Mouse (Mus musculus): ENCODE results near the gene Pde6h. TPM values are rescaled to one million over a fixed set of nuclear protein-coding genes. Genes with fewer than 3 reads are reported as not detected.
A peak's percentile ranks its signal among the peaks of the same experiment; 100 is the strongest.

Pde6h gene
- polyA plus RNA-seq, 1 experiment from 2014 or later: not detected

GRCm38 (mm10) chr6:136999707-137000446 lies 76.2 kb downstream of the Pde6h start:
- no peak overlapping the region for H3K4me3 ChIP-seq (ENCODE audit: low read depth, low read length)
- WGBS: 86% methylated on average over 15 of the region's 15 CpGs
- no peaks in the 10 kb centered on the region for H3K9me3 ChIP-seq (ENCODE audit: control insufficient read depth, low read length)
- H3K36me3 ChIP-seq (ENCODE audit: control insufficient read depth, insufficient read depth, low read length): no peaks in the 10 kb centered on the region
- no peaks in the 10 kb centered on the region for H3K27me3 ChIP-seq (replicated peaks; ENCODE audit: control insufficient read depth, insufficient read depth, low read length)
- DNase-seq (ENCODE audit: low spot score) (no peak), ATAC-seq (ENCODE audit: low read depth) (no peak)
- H3K4me1 ChIP-seq (ENCODE audit: control insufficient read depth, insufficient read depth, low read length): no peaks in the 10 kb centered on the region
- H3K27ac ChIP-seq (replicated peaks; ENCODE audit: low read depth, low read length): no peak overlapping the region
- H3K4me2 ChIP-seq (ENCODE audit: low read depth, low read length): no peak overlapping the region
- no peak overlapping the region for H3K9ac ChIP-seq (ENCODE audit: low read depth, low read length)

GRCm38 (mm10) chr6:137000706-137001105 lies 77.1 kb downstream of the Pde6h start:
- H3K4me2 ChIP-seq (ENCODE audit: low read depth, low read length): no peak overlapping the region
- no peaks in the 10 kb centered on the region for H3K36me3 ChIP-seq (ENCODE audit: control insufficient read depth, insufficient read depth, low read length)
- no peak overlapping the region for H3K27ac ChIP-seq (replicated peaks; ENCODE audit: low read depth, low read length)
- no peak for ATAC-seq (ENCODE audit: low read depth)
- no peaks in the 10 kb centered on the region for H3K27me3 ChIP-seq (replicated peaks; ENCODE audit: control insufficient read depth, insufficient read depth, low read length)
- 76% methylated on average over 10 of the region's 10 CpGs for WGBS
- H3K9ac ChIP-seq (ENCODE audit: low read depth, low read length): no peak overlapping the region
- no peaks in the 10 kb centered on the region for H3K4me1 ChIP-seq (ENCODE audit: control insufficient read depth, insufficient read depth, low read length)
- no peaks in the 10 kb centered on the region for H3K9me3 ChIP-seq (ENCODE audit: control insufficient read depth, low read length)
- no peak overlapping the region for H3K4me3 ChIP-seq (ENCODE audit: low read depth, low read length)
- DNase-seq (ENCODE audit: low spot score): no peak

GRCm38 (mm10) chr6:137001267-137002168 lies 77.9 kb downstream of the Pde6h start:
- Histone ChIP-seq H3K9me3 (ENCODE audit: control insufficient read depth, low read length) (no peaks in the 10 kb centered on the region), H3K36me3 (ENCODE audit: control insufficient read depth, insufficient read depth, low read length) (no peaks in the 10 kb centered on the region), H3K27ac (replicated peaks; ENCODE audit: low read depth, low read length) (no peak overlapping the region), H3K9ac (ENCODE audit: low read depth, low read length) (no peak overlapping the region), H3K4me3 (ENCODE audit: low read depth, low read length) (no peak overlapping the region), H3K27me3 (replicated peaks; ENCODE audit: control insufficient read depth, insufficient read depth, low read length) (no peaks in the 10 kb centered on the region), H3K4me1 (ENCODE audit: control insufficient read depth, insufficient read depth, low read length) (no peaks in the 10 kb centered on the region), H3K4me2 (ENCODE audit: low read depth, low read length) (no peak overlapping the region)
- ATAC-seq (ENCODE audit: low read depth): no peak
- 80% methylated on average over 6 of the region's 6 CpGs for WGBS
- DNase-seq (ENCODE audit: low spot score): peak; percentile 51

GRCm38 (mm10) chr6:137002169-137002514 lies 78.5 kb downstream of the Pde6h start:
- ATAC-seq (ENCODE audit: low read depth) (no peak), DNase-seq (ENCODE audit: low spot score) (no peak)
- H3K27me3 ChIP-seq (replicated peaks; ENCODE audit: control insufficient read depth, insufficient read depth, low read length): no peaks in the 10 kb centered on the region
- H3K36me3 ChIP-seq (ENCODE audit: control insufficient read depth, insufficient read depth, low read length): no peaks in the 10 kb centered on the region
- H3K4me1 ChIP-seq (ENCODE audit: control insufficient read depth, insufficient read depth, low read length): no peaks in the 10 kb centered on the region
- H3K9me3 ChIP-seq (ENCODE audit: control insufficient read depth, low read length): no peaks in the 10 kb centered on the region
- H3K4me3 ChIP-seq (ENCODE audit: low read depth, low read length): no peak overlapping the region
- 84% methylated on average over 5 of the region's 5 CpGs for WGBS
- no peak overlapping the region for H3K4me2 ChIP-seq (ENCODE audit: low read depth, low read length)
- H3K27ac ChIP-seq (replicated peaks; ENCODE audit: low read depth, low read length): no peak overlapping the region
- no peak overlapping the region for H3K9ac ChIP-seq (ENCODE audit: low read depth, low read length)

- H3K36me3 ChIP-seq (ENCODE audit: control insufficient read depth, insufficient read depth, low read length): no peaks in the 10 kb centered on the region
- no peak overlapping the region for H3K4me3 ChIP-seq (ENCODE audit: low read depth, low read length)
- 85% methylated on average over 4 of the region's 4 CpGs for WGBS
- no peak overlapping the region for H3K4me2 ChIP-seq (ENCODE audit: low read depth, low read length)
- H3K9ac ChIP-seq (ENCODE audit: low read depth, low read length): no peak overlapping the region
- H3K27me3 ChIP-seq (replicated peaks; ENCODE audit: control insufficient read depth, insufficient read depth, low read length): no peaks in the 10 kb centered on the region
- H3K27ac ChIP-seq (replicated peaks; ENCODE audit: low read depth, low read length): no peak overlapping the region
- ATAC-seq (ENCODE audit: low read depth): no peak
- H3K4me1 ChIP-seq (ENCODE audit: control insufficient read depth, insufficient read depth, low read length): no peaks in the 10 kb centered on the region
- no peak for DNase-seq (ENCODE audit: low spot score)
- no peaks in the 10 kb centered on the region for H3K9me3 ChIP-seq (ENCODE audit: control insufficient read depth, low read length)
Observed at GRCm38 (mm10) chr6:137004359-137004758, 80.7 kb downstream of the Pde6h start.

- H3K4me2 ChIP-seq (ENCODE audit: low read depth, low read length): no peak overlapping the region
- no peaks in the 10 kb centered on the region for H3K27me3 ChIP-seq (replicated peaks; ENCODE audit: control insufficient read depth, insufficient read depth, low read length)
- no peaks in the 10 kb centered on the region for H3K36me3 ChIP-seq (ENCODE audit: control insufficient read depth, insufficient read depth, low read length)
- H3K4me1 ChIP-seq (ENCODE audit: control insufficient read depth, insufficient read depth, low read length): 0 out of 2 replicates have a peak, but pooled peaks cover 2% of the 10 kb centered on the region
- ATAC-seq (ENCODE audit: low read depth): no peak
- no peak overlapping the region for H3K9ac ChIP-seq (ENCODE audit: low read depth, low read length)
- WGBS: 65% methylated on average over 5 of the region's 5 CpGs
- no peaks in the 10 kb centered on the region for H3K9me3 ChIP-seq (ENCODE audit: control insufficient read depth, low read length)
- H3K4me3 ChIP-seq (ENCODE audit: low read depth, low read length): no peak overlapping the region
- H3K27ac ChIP-seq (replicated peaks; ENCODE audit: low read depth, low read length): no peak overlapping the region
- DNase-seq (ENCODE audit: low spot score): no peak
Observed at GRCm38 (mm10) chr6:137011187-137011586, 87.6 kb downstream of the Pde6h start.

- whole genome bisulfite sequencing: 70% methylated on average over 6 of the region's 6 CpGs
- no peak overlapping the region for H3K9ac ChIP-seq (ENCODE audit: low read depth, low read length)
- no peaks in the 10 kb centered on the region for H3K36me3 ChIP-seq (ENCODE audit: control insufficient read depth, insufficient read depth, low read length)
- H3K9me3 ChIP-seq (ENCODE audit: control insufficient read depth, low read length): no peaks in the 10 kb centered on the region
- DNase-seq (ENCODE audit: low spot score): no peak
- H3K4me1 ChIP-seq (ENCODE audit: control insufficient read depth, insufficient read depth, low read length): peaks cover 2% of the 10 kb centered on the region; the same call in 1 of the 2 replicates
- H3K4me2 ChIP-seq (ENCODE audit: low read depth, low read length): no peak overlapping the region
- no peak for ATAC-seq (ENCODE audit: low read depth)
- no peak overlapping the region for H3K4me3 ChIP-seq (ENCODE audit: low read depth, low read length)
- H3K27ac ChIP-seq (replicated peaks; ENCODE audit: low read depth, low read length): no peak overlapping the region
- no peaks in the 10 kb centered on the region for H3K27me3 ChIP-seq (replicated peaks; ENCODE audit: control insufficient read depth, insufficient read depth, low read length)
Observed at GRCm38 (mm10) chr6:137014346-137014745, 90.7 kb downstream of the Pde6h start.

- Histone ChIP-seq H3K9me3 (ENCODE audit: control insufficient read depth, low read length) (no peaks in the 10 kb centered on the region), H3K4me1 (ENCODE audit: control insufficient read depth, insufficient read depth, low read length) (peaks cover 4% of the 10 kb centered on the region; the same call in 1 of the 2 replicates), H3K4me2 (ENCODE audit: low read depth, low read length) (no peak overlapping the region), H3K36me3 (ENCODE audit: control insufficient read depth, insufficient read depth, low read length) (no peaks in the 10 kb centered on the region), H3K27me3 (replicated peaks; ENCODE audit: control insufficient read depth, insufficient read depth, low read length) (no peaks in the 10 kb centered on the region), H3K4me3 (ENCODE audit: low read depth, low read length) (no peak overlapping the region), H3K27ac (replicated peaks; ENCODE audit: low read depth, low read length) (peak overlapping the region; percentile 65), H3K9ac (ENCODE audit: low read depth, low read length) (no peak overlapping the region)
- WGBS: 70% methylated on average over 7 of the region's 7 CpGs
- DNase-seq (ENCODE audit: low spot score) (no peak), ATAC-seq (ENCODE audit: low read depth) (no peak)
Observed at GRCm38 (mm10) chr6:137017216-137017973, 93.8 kb downstream of the Pde6h start.
